Mouse (Mus musculus) frontal cortex, adult 2 months (tissue): ENCODE results near the gene Vgll4. TPM values are rescaled to one million over a fixed set of nuclear protein-coding genes. Genes with fewer than 3 reads are reported as not detected.

ENCODE experiments used
- DNase-seq, 2 experiments: peaks; one replicate each; pipeline ENCODE4 v3.0.0; 2022; ENCODE audit warnings: low spot score in 1 of 2; ENCODE audit errors: extremely low spot score in 1 of 2
- polyA plus RNA-seq: library from polyadenylated mRNA; depleted of rRNA; stranded (reverse); fragments of >200 nt; gene quantifications from 2 replicates; pipeline ENCODE4 v1.2.3, GENCODE M21; 2012; rRNA removed

Gene Vgll4
- polyA plus RNA-seq, 1 experiment = 33.5 TPM

- DNase-seq = no peak
Measured at GRCm38 (mm10) chr6:114819971-114820481, 149.8 kb downstream of the Vgll4 start.

GRCm38 (mm10) chr6:114818471-114818870 is 151.3 kb downstream of the Vgll4 start:
- no peak for DNase-seq

GRCm38 (mm10) chr6:114817948-114818347 is 151.8 kb downstream of the Vgll4 start:
- DNase-seq = no peak

- no peak for DNase-seq
Measured at GRCm38 (mm10) chr6:114814882-114815650, 154.7 kb downstream of the Vgll4 start.

GRCm38 (mm10) chr6:114814199-114814881 is 155.5 kb downstream of the Vgll4 start:
- DNase-seq = no peak

GRCm38 (mm10) chr6:114812779-114813178 is 157.0 kb downstream of the Vgll4 start:
- DNase-seq = no peak

- peak in 1 of 2 experiments; percentile 47 for DNase-seq
Measured at GRCm38 (mm10) chr6:114812322-114812721, 157.5 kb downstream of the Vgll4 start.

Other genes with a start within 250 kb of the Vgll4 start
- gene Tamm41, start 67.9 kb upstream of the Vgll4 start, polyA plus RNA-seq = 20.1 and 20.4 TPM in 2 replicates
- 385 and 411 TPM in 2 replicates for gene Syn2, start 164.9 kb upstream of the Vgll4 start, polyA plus RNA-seq